Mouse (Mus musculus): Measurements from ENCODE around the gene St8sia1. TPM values are rescaled to one million over a fixed set of nuclear protein-coding genes. Genes with fewer than 3 reads are reported as not detected.

St8sia1 gene
- polyA plus RNA-seq, 1 experiment from 2014 or later, result 8.4 TPM

DNA sequence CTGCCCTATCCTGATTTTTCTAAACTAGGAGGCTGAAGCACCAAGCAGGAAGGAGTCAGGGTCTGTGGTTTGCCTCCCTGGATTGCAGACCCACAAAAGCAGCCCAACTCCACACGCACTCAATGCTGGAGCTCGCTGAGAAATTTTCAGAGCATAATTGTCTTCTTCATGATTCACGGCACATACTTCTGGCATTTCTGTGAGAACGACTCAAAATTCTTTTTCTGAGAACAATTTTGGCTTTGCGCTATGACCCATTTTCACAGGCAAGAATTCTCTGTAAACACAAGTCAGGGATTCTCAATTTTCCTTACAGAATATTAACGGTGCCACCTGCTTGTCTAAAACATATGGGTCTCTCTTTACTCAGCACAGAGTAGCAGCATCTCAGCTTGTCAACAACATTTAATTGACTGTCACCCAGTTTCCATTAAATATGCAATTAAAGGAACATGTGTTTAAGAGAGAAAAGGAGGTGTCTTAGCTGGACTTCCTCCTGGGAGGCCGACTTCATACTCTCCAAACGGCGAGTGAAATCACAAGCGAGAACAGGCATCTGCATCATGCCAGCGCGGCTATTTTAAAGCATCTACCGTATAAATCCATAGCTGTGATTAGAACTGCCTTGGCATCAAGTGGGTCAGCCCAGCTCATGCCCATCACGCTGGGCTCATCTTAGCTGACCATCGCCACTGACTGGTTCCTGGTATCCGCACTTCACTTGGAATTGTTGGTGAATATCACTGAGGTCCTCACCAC, 35.5 kb downstream of the St8sia1 start:
- no peak overlapping the region for H3K27ac ChIP-seq (replicated peaks; ENCODE audit: low read depth, low read length)
- ATAC-seq (ENCODE audit: low FRiP score, low TSS enrichment) (no peak), DNase-seq (no peak)
- WGBS, result 84% methylated on average over 16 of the region's 16 CpGs
- no peak overlapping the region for H3K4me2 ChIP-seq (ENCODE audit: low read length)
- peaks cover 11% of the 10 kb centered on the region; the same call in 1 of the 2 replicates for H3K4me1 ChIP-seq (ENCODE audit: control insufficient read depth, insufficient read depth, low read length)
- H3K4me3 ChIP-seq (replicated peaks; ENCODE audit: low read depth, low read length), result no peak overlapping the region
- H3K9ac ChIP-seq (replicated peaks; ENCODE audit: low read length), result no peak overlapping the region
- no peaks in the 10 kb centered on the region for H3K27me3 ChIP-seq (ENCODE audit: control insufficient read depth, insufficient read depth, low read length)
- no peaks in the 10 kb centered on the region for H3K36me3 ChIP-seq (ENCODE audit: control insufficient read depth, insufficient read depth, low read length)
- no peaks in the 10 kb centered on the region for H3K9me3 ChIP-seq (ENCODE audit: control insufficient read depth, low read length)

DNA sequence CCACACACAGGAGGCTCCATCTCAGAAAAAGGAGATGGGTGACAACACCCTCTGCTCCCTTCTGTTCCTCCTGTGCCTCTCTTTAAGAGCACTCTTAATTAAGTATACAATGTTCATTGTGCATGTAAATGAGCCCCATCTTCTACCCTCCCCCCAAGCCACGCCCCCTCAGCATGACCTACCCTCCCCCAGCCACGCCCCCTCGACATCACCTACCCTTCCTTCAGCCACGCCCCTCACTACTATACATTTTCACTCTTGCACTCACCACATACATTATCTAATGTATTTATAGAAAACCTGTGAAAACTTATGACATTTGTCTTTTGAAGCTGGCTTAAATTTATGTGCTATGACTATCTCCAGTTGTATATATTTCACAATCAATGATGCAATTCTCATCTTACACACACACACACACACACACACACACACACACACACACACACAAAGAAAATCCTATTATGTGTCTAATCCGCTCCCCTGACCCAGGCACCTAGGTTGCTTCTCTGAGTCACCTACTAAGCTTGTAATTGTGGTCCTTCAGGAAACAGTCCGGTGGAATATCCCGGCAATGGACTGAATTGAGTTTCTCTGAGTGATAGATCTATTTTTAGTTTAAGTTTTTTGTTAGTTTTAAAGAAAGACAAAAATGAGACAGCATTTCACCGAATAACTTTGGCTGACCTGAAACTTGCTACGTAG, 37.2 kb downstream of the St8sia1 start:
- ATAC-seq (ENCODE audit: low FRiP score, low TSS enrichment) (no peak), DNase-seq (no peak)

DNA sequence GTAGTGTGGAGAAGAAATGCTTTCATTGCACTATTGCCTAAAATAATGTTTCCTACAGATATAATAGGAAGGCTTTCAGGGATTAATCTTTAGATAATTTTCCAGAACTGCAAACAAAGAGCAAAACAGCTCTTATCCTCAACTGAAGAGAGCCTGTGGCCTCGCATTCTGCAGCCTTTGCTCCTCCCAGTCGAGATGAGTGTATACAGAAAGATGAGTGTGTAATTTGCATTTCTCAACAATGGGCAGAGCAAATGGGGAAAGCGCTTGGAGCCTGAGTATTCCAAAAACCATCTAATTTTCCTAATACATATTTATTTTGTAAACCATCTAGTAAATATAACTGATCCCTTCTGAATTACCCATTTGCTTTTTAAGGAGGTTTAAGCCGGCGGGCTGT, 38.3 kb downstream of the St8sia1 start:
- Histone ChIP-seq H3K27ac (replicated peaks; ENCODE audit: low read depth, low read length) (peak overlapping the region; percentile 63; the same call in 1 of the 2 replicates), H3K36me3 (ENCODE audit: control insufficient read depth, insufficient read depth, low read length) (no peaks in the 10 kb centered on the region), H3K4me2 (ENCODE audit: low read length) (no peak overlapping the region), H3K9me3 (ENCODE audit: control insufficient read depth, low read length) (no peaks in the 10 kb centered on the region), H3K4me3 (replicated peaks; ENCODE audit: low read depth, low read length) (no peak overlapping the region), H3K9ac (replicated peaks; ENCODE audit: low read length) (no peak overlapping the region), H3K4me1 (ENCODE audit: control insufficient read depth, insufficient read depth, low read length) (peaks cover 11% of the 10 kb centered on the region; the same call in 1 of the 2 replicates), H3K27me3 (ENCODE audit: control insufficient read depth, insufficient read depth, low read length) (no peaks in the 10 kb centered on the region)
- DNase-seq (no peak), ATAC-seq (ENCODE audit: low FRiP score, low TSS enrichment) (no peak)
- WGBS, result 43% methylated on average over 5 of the region's 5 CpGs

More for the DNA sequence above, 37.2 kb downstream of the St8sia1 start:
- Histone ChIP-seq H3K4me1 (ENCODE audit: control insufficient read depth, insufficient read depth, low read length) (peaks cover 11% of the 10 kb centered on the region; the same call in 1 of the 2 replicates), H3K36me3 (ENCODE audit: control insufficient read depth, insufficient read depth, low read length) (no peaks in the 10 kb centered on the region), H3K4me2 (ENCODE audit: low read length) (no peak overlapping the region), H3K9me3 (ENCODE audit: control insufficient read depth, low read length) (no peaks in the 10 kb centered on the region), H3K9ac (replicated peaks; ENCODE audit: low read length) (no peak overlapping the region), H3K27ac (replicated peaks; ENCODE audit: low read depth, low read length) (no peak overlapping the region), H3K4me3 (replicated peaks; ENCODE audit: low read depth, low read length) (no peak overlapping the region), H3K27me3 (ENCODE audit: control insufficient read depth, insufficient read depth, low read length) (no peaks in the 10 kb centered on the region)
- 95% methylated on average over 9 of the region's 9 CpGs for WGBS

DNA sequence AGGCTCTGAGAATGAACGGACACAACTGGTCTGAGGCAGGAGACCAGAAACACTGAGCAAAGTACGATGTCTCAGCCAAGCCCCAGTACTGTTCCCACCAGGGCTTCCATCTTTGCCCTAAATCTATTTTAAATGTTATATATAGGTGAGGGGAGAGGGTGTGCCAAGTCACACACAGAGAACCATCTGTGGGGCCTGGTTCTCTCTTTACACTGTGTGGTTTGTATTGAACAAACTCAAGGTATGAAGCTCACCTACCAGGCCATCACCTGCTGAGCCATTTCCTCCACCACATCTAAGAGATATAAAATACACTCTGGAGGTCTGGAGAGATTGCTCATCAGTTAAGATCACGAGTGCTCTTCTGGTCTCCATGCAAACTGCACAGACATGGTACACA, 38.9 kb downstream of the St8sia1 start:
- Histone ChIP-seq H3K4me3 (replicated peaks; ENCODE audit: low read depth, low read length) (no peak overlapping the region), H3K27me3 (ENCODE audit: control insufficient read depth, insufficient read depth, low read length) (no peaks in the 10 kb centered on the region), H3K9me3 (ENCODE audit: control insufficient read depth, low read length) (no peaks in the 10 kb centered on the region), H3K4me2 (ENCODE audit: low read length) (no peak overlapping the region), H3K9ac (replicated peaks; ENCODE audit: low read length) (no peak overlapping the region), H3K4me1 (ENCODE audit: control insufficient read depth, insufficient read depth, low read length) (peaks cover 11% of the 10 kb centered on the region; the same call in 1 of the 2 replicates), H3K36me3 (ENCODE audit: control insufficient read depth, insufficient read depth, low read length) (no peaks in the 10 kb centered on the region), H3K27ac (replicated peaks; ENCODE audit: low read depth, low read length) (no peak overlapping the region; the same call in 1 of the 2 replicates)
- DNase-seq, result no peak
- ATAC-seq (ENCODE audit: low FRiP score, low TSS enrichment), result no peak
- 92% methylated on average over 3 of the region's 3 CpGs for WGBS

DNA sequence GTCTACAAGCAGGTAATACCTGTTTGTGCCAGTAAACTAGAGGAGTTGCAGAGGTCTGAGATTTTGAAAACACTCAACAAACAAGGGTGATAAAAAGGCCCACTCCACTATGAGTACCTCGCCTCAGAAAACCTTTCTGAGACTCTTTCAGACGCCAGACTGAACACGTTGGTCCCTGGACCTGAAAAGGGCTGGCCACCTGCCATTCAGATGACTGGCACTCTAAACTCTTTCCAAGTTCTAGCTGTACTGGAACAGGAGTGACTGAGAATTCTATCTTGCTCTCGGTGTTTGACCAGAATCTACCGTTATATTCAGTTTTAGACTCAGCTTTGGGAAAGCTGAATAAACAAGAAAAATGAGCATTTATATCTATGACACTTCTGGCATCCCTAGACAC, 43.4 kb downstream of the St8sia1 start:
- no peak overlapping the region for H3K27ac ChIP-seq (replicated peaks; ENCODE audit: low read depth, low read length)
- no peak for ATAC-seq (ENCODE audit: low FRiP score, low TSS enrichment)

DNA sequence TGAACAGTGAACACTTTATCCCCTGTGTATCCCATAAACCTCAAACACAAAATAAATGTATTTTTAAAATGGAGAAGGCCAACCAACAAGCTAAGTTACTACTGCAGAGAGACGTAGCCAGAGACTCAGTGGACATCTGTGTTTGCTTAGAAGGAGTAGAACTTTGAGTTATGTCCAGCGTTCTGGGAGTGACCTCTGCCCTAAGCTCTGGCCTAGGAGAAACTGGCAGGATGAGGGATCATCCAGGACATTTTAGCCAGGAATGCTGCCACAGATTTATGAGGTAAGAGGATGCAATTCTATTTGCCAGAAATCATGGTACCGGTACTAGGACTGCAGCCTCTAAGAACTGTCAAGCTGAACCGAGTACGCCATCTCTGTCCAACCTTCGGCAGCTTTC, 45.6 kb downstream of the St8sia1 start:
- H3K9ac ChIP-seq (replicated peaks; ENCODE audit: low read length), result no peak overlapping the region
- no peaks in the 10 kb centered on the region for H3K36me3 ChIP-seq (ENCODE audit: control insufficient read depth, insufficient read depth, low read length)
- H3K27ac ChIP-seq (replicated peaks; ENCODE audit: low read depth, low read length), result no peak overlapping the region
- no peak overlapping the region for H3K4me2 ChIP-seq (ENCODE audit: low read length)
- DNase-seq, result no peak
- H3K4me1 ChIP-seq (ENCODE audit: control insufficient read depth, insufficient read depth, low read length), result no peaks in the 10 kb centered on the region
- H3K9me3 ChIP-seq (ENCODE audit: control insufficient read depth, low read length), result no peaks in the 10 kb centered on the region
- no peak for ATAC-seq (ENCODE audit: low FRiP score, low TSS enrichment)
- H3K4me3 ChIP-seq (replicated peaks; ENCODE audit: low read depth, low read length), result no peak overlapping the region
- WGBS, result 91% methylated on average over 6 of the region's 6 CpGs
- H3K27me3 ChIP-seq (ENCODE audit: control insufficient read depth, insufficient read depth, low read length), result no peaks in the 10 kb centered on the region

More for the DNA sequence above, 43.4 kb downstream of the St8sia1 start:
- peaks cover 7% of the 10 kb centered on the region; the same call in 1 of the 2 replicates for H3K4me1 ChIP-seq (ENCODE audit: control insufficient read depth, insufficient read depth, low read length)
- no peaks in the 10 kb centered on the region for H3K9me3 ChIP-seq (ENCODE audit: control insufficient read depth, low read length)
- H3K36me3 ChIP-seq (ENCODE audit: control insufficient read depth, insufficient read depth, low read length), result no peaks in the 10 kb centered on the region
- no peak overlapping the region for H3K4me2 ChIP-seq (ENCODE audit: low read length)
- H3K4me3 ChIP-seq (replicated peaks; ENCODE audit: low read depth, low read length), result no peak overlapping the region
- no peak for DNase-seq
- no peaks in the 10 kb centered on the region for H3K27me3 ChIP-seq (ENCODE audit: control insufficient read depth, insufficient read depth, low read length)
- no peak overlapping the region for H3K9ac ChIP-seq (replicated peaks; ENCODE audit: low read length)
- WGBS, result 79% methylated on average over 5 of the region's 5 CpGs

DNA sequence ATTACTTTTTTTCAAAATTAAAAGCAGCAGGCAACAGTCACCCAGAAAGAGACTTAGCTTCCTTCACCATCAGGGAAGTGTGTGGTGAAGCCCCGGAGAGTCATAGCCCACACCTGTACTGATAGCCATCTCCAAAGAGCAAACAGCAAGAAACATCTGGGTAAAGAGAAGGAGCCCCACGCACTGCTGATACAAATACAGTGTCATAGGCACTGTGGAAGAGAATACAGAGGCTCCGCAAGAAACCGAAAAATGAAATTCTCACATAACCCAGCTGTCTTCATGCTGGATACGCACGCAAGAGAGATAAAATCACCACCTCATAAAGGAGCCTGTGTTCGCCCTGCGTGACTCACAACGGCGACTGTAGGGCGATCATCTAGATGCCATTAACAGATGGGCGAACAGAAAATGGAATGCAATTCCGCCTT, 46.8 kb downstream of the St8sia1 start:
- no peak overlapping the region for H3K9ac ChIP-seq (replicated peaks; ENCODE audit: low read length)
- 83% methylated on average over 13 of the region's 13 CpGs for WGBS
- no peak for DNase-seq
- ATAC-seq (ENCODE audit: low FRiP score, low TSS enrichment), result no peak
- H3K9me3 ChIP-seq (ENCODE audit: control insufficient read depth, low read length), result no peaks in the 10 kb centered on the region
- no peaks in the 10 kb centered on the region for H3K4me1 ChIP-seq (ENCODE audit: control insufficient read depth, insufficient read depth, low read length)
- H3K36me3 ChIP-seq (ENCODE audit: control insufficient read depth, insufficient read depth, low read length), result no peaks in the 10 kb centered on the region
- H3K27ac ChIP-seq (replicated peaks; ENCODE audit: low read depth, low read length), result no peak overlapping the region
- H3K27me3 ChIP-seq (ENCODE audit: control insufficient read depth, insufficient read depth, low read length), result no peaks in the 10 kb centered on the region
- H3K4me2 ChIP-seq (ENCODE audit: low read length), result no peak overlapping the region
- H3K4me3 ChIP-seq (replicated peaks; ENCODE audit: low read depth, low read length), result no peak overlapping the region

DNA sequence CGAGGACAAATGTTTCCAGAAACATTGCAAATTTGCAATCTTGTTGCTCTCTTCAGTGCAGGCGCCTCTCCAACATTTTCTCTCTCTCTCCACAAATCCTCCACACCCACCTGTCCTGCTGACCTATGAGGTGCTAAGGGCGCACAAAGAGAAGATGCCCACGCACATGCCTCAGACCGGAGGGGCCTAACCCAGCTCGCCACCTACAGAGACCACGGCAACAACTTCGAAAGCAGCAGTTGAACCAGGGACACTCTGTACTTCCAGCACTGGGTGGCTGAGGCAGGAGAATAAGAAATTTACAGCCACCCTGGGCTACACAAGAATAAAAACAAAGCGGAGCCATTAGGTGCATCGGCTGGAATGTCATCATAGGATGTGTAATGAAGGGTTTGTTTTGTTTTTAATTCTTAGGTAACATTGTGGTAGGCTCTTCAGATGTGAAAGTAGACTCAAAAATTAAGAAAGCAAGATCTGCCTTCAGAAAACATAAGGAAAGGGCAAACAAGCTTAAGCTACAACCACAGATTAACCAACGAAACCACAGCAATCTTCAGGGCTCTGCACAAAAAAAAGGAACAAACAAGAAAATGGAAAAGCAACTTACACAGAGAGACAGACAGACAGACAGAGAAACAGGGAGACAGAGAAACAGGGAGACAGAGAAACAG, 47.8 kb downstream of the St8sia1 start:
- ATAC-seq (ENCODE audit: low FRiP score, low TSS enrichment) (no peak), DNase-seq (no peak)
- WGBS, result 88% methylated on average over 11 of the region's 11 CpGs
- Histone ChIP-seq H3K4me2 (ENCODE audit: low read length) (no peak overlapping the region), H3K27me3 (ENCODE audit: control insufficient read depth, insufficient read depth, low read length) (no peaks in the 10 kb centered on the region), H3K4me1 (ENCODE audit: control insufficient read depth, insufficient read depth, low read length) (no peaks in the 10 kb centered on the region), H3K36me3 (ENCODE audit: control insufficient read depth, insufficient read depth, low read length) (no peaks in the 10 kb centered on the region), H3K9me3 (ENCODE audit: control insufficient read depth, low read length) (no peaks in the 10 kb centered on the region), H3K4me3 (replicated peaks; ENCODE audit: low read depth, low read length) (no peak overlapping the region), H3K9ac (replicated peaks; ENCODE audit: low read length) (no peak overlapping the region), H3K27ac (replicated peaks; ENCODE audit: low read depth, low read length) (no peak overlapping the region)

Data from midbrain, embryonic 14.5 days (tissue).